Mouse (Mus musculus) testis, adult 2 months (tissue): ENCODE results near the gene Cog6.

Experiments
- CTCF ChIP-seq: fragments of 200-500 bp; IDR thresholded peaks from 2 replicates; pipeline ENCODE4 v1.5.1; 2012; ENCODE audit warnings: low read depth, mild to moderate bottlenecking, inconsistent platforms, low read length, moderate library complexity; ENCODE audit not compliant: control insufficient read depth, insufficient read depth, insufficient replicate concordance
- POLR2A ChIP-seq: fragments of 200-500 bp; IDR thresholded peaks from 2 replicates; pipeline ENCODE4 v1.6.1; 2012; ENCODE audit warnings: low read depth, mild to moderate bottlenecking, inconsistent platforms, low read length, moderate library complexity; ENCODE audit not compliant: control insufficient read depth

DNA sequence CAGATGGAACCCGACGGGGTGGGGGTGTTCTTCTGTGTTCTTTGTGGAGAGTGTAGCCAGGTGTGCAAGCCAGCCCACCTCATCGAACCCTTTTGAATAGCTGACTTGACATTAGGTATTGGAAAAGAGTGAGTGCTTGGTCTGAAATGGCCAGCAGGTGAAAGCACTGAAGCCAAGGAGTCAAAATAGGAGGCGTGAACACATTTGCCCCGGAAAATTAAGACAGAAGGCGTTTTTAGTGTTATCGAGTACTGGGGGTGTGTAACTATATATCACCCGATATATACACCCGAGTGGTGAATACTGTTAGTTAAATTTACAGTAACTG is 25.2 kb upstream of the Cog6 start:
- TF ChIP-seq CTCF (no peak), POLR2A (no peak)
